Mouse (Mus musculus) stomach, embryonic 15.5 days (tissue): Measurements from ENCODE around the gene Jazf1. TPM values are rescaled to one million over a fixed set of nuclear protein-coding genes. Genes with fewer than 3 reads are reported as not detected.
A peak's percentile ranks its signal among the peaks of the same experiment; 100 is the strongest.

Experiments used
- ATAC-seq: fragments of 200-750 bp; cut with Nextera tagmentation; 2 replicates; pipeline ENCODE4 v1.8.0; 2017; ENCODE audit warnings: low read depth, moderate number of reproducible peaks, moderate TSS enrichment; ENCODE audit not compliant: insufficient read depth, low FRiP score
- H3K27ac ChIP-seq: fragments of 300-500 bp; sonication (generic); 2 replicates; pipeline ENCODE4 v1.5.1; 2015; ENCODE audit warnings: mild to moderate bottlenecking, inconsistent platforms
- H3K27me3 ChIP-seq: fragments of 300-500 bp; sonication (generic); replicated peaks from 2 replicates; pipeline ENCODE4 v1.6.1; 2015; ENCODE audit warnings: inconsistent platforms
- H3K36me3 ChIP-seq: fragments of 300-500 bp; sonication (generic); 2 replicates; pipeline ENCODE4 v1.6.1; 2015; ENCODE audit warnings: inconsistent platforms
- H3K4me1 ChIP-seq: fragments of 300-500 bp; sonication (generic); 2 replicates; pipeline ENCODE4 v1.6.1; 2015; ENCODE audit warnings: inconsistent platforms
- H3K4me2 ChIP-seq: fragments of 300-500 bp; sonication (generic); 2 replicates; pipeline ENCODE4 v1.6.1; 2015; ENCODE audit warnings: mild to moderate bottlenecking, inconsistent platforms
- H3K4me3 ChIP-seq: fragments of 300-500 bp; sonication (generic); replicated peaks from 2 replicates; pipeline ENCODE4 v1.5.1; 2015; ENCODE audit warnings: inconsistent platforms
- H3K9ac ChIP-seq: fragments of 300-500 bp; sonication (generic); 2 replicates; pipeline ENCODE4 v1.6.1; 2015; ENCODE audit warnings: inconsistent platforms
- H3K9me3 ChIP-seq: fragments of 300-500 bp; sonication (generic); 2 replicates; pipeline ENCODE4 v1.6.1; 2016; ENCODE audit warnings: inconsistent platforms
- WGBS: fragments of 180-500 bp; shearing (Covaris S2); methylation state at CpG from one replicate; pipeline ENCODE4 v1.1.7; 2015; 5-methylcytosine and 5-hydroxymethylcytosine counted together
- polyA plus RNA-seq: library from polyadenylated mRNA; unstranded; fragments of >200 nt; fragmentation: Nextera tagmentation; extraction: Ambion mirVana; gene quantifications from 2 replicates; pipeline ENCODE4 v1.2.1, GENCODE M21; 2015

The Jazf1 gene
- polyA plus RNA-seq, 1 experiment from 2014 or later: 7.0 TPM

GRCm38 (mm10) chr6:52797252-52797800, 271.1 kb downstream of the Jazf1 start:
- Histone ChIP-seq H3K4me2 (no peak overlapping the region), H3K9me3 (no peaks in the 10 kb centered on the region), H3K9ac (no peak overlapping the region), H3K36me3 (no peaks in the 10 kb centered on the region), H3K27me3 (no peaks in the 10 kb centered on the region), H3K27ac (no peak overlapping the region), H3K4me3 (no peak overlapping the region), H3K4me1 (peaks cover 23% of the 10 kb centered on the region)
- ATAC-seq: no peak
- 64% methylated on average over 6 of the region's 6 CpGs for WGBS

GRCm38 (mm10) chr6:52796691-52797090, 271.7 kb downstream of the Jazf1 start:
- no peak for ATAC-seq
- H3K27me3 ChIP-seq: no peaks in the 10 kb centered on the region
- H3K4me1 ChIP-seq: peaks cover 18% of the 10 kb centered on the region
- no peak overlapping the region for H3K4me3 ChIP-seq
- no peak overlapping the region for H3K27ac ChIP-seq
- WGBS: 67% methylated on average over 1 of the region's 1 CpGs
- no peak overlapping the region for H3K9ac ChIP-seq
- no peak overlapping the region for H3K4me2 ChIP-seq
- H3K9me3 ChIP-seq: no peaks in the 10 kb centered on the region
- H3K36me3 ChIP-seq: no peaks in the 10 kb centered on the region

- H3K36me3 ChIP-seq: no peaks in the 10 kb centered on the region
- H3K27ac ChIP-seq: peak overlapping the region; percentile 73
- H3K4me1 ChIP-seq: peaks cover 18% of the 10 kb centered on the region
- H3K4me2 ChIP-seq: 0 out of 2 replicates have a peak overlapping the region, but pooled peaks have one; percentile 2
- 67% methylated on average over 9 of the region's 9 CpGs for WGBS
- no peak overlapping the region for H3K4me3 ChIP-seq
- no peaks in the 10 kb centered on the region for H3K9me3 ChIP-seq
- no peaks in the 10 kb centered on the region for H3K27me3 ChIP-seq
- no peak overlapping the region for H3K9ac ChIP-seq
- no peak; the same call in 1 of the 2 replicates for ATAC-seq
Observed at GRCm38 (mm10) chr6:52796035-52796598, 272.3 kb downstream of the Jazf1 start.

DNA sequence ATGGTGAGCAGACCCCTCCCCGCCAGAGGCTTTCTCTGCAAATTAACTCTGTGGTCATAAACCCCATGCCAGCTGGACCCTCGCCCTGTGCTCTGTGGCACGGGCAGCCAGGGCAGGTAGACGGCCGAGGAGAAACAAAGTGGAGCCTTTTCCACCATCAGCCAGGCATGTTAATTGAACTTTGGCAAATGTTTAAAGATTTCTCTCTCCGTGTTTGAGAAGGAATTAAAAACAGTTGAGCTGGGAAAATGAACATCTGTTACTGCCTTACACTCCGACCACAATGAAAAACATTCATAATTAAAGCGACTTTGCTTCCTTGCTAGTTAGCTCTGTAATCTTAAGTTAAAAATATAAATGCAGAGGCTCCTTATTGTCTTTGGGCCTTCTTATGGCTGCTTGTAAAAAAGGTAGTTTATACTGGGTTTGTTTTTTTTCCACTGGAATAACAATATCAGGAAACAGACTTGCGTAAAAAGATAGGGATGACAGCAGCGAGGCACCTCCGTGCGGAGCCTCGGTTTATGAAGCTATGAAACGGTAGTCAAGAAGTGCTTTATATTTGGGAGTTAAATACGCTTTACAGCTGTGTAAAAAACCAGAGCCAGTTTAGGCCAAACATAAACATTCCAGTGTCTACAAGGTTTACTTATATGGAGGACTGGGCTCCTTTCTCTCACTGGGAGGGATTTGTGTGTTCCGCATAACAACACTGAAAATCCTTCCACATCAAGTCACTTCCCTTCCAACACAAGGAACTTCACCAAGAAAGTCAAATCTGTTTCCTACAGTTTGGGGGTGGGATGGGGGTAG, 273.2 kb downstream of the Jazf1 start:
- Histone ChIP-seq H3K27me3 (no peaks in the 10 kb centered on the region), H3K9me3 (no peaks in the 10 kb centered on the region), H3K4me2 (peak overlapping the region; percentile 13; the same call in 1 of the 2 replicates), H3K36me3 (no peaks in the 10 kb centered on the region), H3K27ac (peak overlapping the region; percentile 77), H3K9ac (no peak overlapping the region), H3K4me1 (peaks cover 18% of the 10 kb centered on the region), H3K4me3 (no peak overlapping the region)
- no peak for ATAC-seq
- WGBS: 33% methylated on average over 16 of the region's 16 CpGs

DNA sequence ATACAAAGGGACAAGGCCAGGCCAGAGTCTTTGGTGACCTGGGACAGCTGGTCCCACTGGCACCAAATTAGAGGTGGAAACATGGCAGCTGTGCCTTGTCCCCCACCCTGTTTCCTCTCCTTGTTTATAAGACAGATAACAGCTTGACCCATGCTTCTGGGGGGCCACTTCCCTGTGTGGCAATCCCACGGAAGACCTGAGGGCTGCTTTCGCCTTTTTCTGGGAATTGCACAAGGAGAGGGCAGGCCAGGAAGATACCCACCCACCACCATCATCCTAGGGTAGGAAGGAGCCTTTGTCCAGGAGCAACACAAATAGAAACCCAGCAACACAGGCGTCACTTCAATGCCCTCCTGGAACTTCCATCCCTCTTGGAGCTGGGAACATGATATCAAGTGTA, 276.0 kb downstream of the Jazf1 start:
- H3K9me3 ChIP-seq: no peaks in the 10 kb centered on the region
- H3K27ac ChIP-seq: no peak overlapping the region
- no peak for ATAC-seq
- H3K4me3 ChIP-seq: no peak overlapping the region
- no peak overlapping the region for H3K9ac ChIP-seq
- H3K4me2 ChIP-seq: no peak overlapping the region
- H3K36me3 ChIP-seq: no peaks in the 10 kb centered on the region
- H3K27me3 ChIP-seq: no peaks in the 10 kb centered on the region
- 69% methylated on average over 3 of the region's 3 CpGs for WGBS
- H3K4me1 ChIP-seq: peaks cover 18% of the 10 kb centered on the region

GRCm38 (mm10) chr6:52790781-52791180, 277.6 kb downstream of the Jazf1 start:
- 74% methylated on average over 4 of the region's 4 CpGs for WGBS
- ATAC-seq: no peak
- H3K27me3 ChIP-seq: no peaks in the 10 kb centered on the region

DNA sequence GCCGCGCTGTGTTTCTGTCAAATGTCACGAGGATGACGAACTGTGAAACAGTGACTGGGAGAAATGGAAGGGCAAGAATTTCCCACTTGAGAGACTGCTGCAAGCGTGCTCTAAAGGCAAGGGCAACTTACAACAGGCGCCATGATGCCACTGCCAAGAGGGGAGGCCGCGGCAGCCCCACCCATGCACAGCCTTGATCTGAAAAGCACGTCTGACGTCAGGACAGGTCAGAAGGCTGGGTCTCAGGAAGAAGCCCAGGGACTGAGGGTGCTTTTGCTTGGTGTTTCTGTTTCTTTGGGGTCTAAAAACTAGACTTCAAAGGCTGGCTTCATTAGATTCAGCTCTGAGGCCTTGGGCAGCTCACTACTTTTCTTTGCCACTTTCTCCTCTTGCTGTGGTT, 278.1 kb downstream of the Jazf1 start:
- no peak overlapping the region for H3K4me3 ChIP-seq
- 68% methylated on average over 10 of the region's 10 CpGs for WGBS
- no peak overlapping the region for H3K9ac ChIP-seq
- no peak for ATAC-seq
- no peaks in the 10 kb centered on the region for H3K36me3 ChIP-seq
- no peaks in the 10 kb centered on the region for H3K27me3 ChIP-seq
- no peak overlapping the region for H3K4me2 ChIP-seq
- peaks cover 10% of the 10 kb centered on the region for H3K4me1 ChIP-seq
- no peak overlapping the region for H3K27ac ChIP-seq
- no peaks in the 10 kb centered on the region for H3K9me3 ChIP-seq

More at GRCm38 (mm10) chr6:52790781-52791180, 277.6 kb downstream of the Jazf1 start:
- Histone ChIP-seq H3K9ac (no peak overlapping the region), H3K27ac (no peak overlapping the region), H3K4me2 (no peak overlapping the region), H3K4me3 (no peak overlapping the region), H3K4me1 (peaks cover 15% of the 10 kb centered on the region), H3K9me3 (no peaks in the 10 kb centered on the region), H3K36me3 (no peaks in the 10 kb centered on the region)

- ATAC-seq: no peak
- 82% methylated on average over 5 of the region's 5 CpGs for WGBS
- no peaks in the 10 kb centered on the region for H3K27me3 ChIP-seq
Observed at GRCm38 (mm10) chr6:52779546-52779945, 288.9 kb downstream of the Jazf1 start.

GRCm38 (mm10) chr6:52778523-52778922, 289.9 kb downstream of the Jazf1 start:
- no peaks in the 10 kb centered on the region for H3K9me3 ChIP-seq
- no peak overlapping the region for H3K4me3 ChIP-seq
- ATAC-seq: no peak
- H3K27ac ChIP-seq: no peak overlapping the region
- WGBS: 86% methylated on average over 5 of the region's 5 CpGs
- H3K9ac ChIP-seq: no peak overlapping the region
- H3K4me2 ChIP-seq: no peak overlapping the region
- H3K36me3 ChIP-seq: no peaks in the 10 kb centered on the region
- no peaks in the 10 kb centered on the region for H3K27me3 ChIP-seq
- no peaks in the 10 kb centered on the region for H3K4me1 ChIP-seq

More at GRCm38 (mm10) chr6:52779546-52779945, 288.9 kb downstream of the Jazf1 start:
- no peak overlapping the region for H3K27ac ChIP-seq
- no peaks in the 10 kb centered on the region for H3K36me3 ChIP-seq
- no peak overlapping the region for H3K4me3 ChIP-seq
- H3K4me1 ChIP-seq: no peaks in the 10 kb centered on the region
- no peak overlapping the region for H3K9ac ChIP-seq
- no peak overlapping the region for H3K4me2 ChIP-seq
- H3K9me3 ChIP-seq: no peaks in the 10 kb centered on the region

- WGBS: 91% methylated on average over 8 of the region's 8 CpGs
- no peaks in the 10 kb centered on the region for H3K9me3 ChIP-seq
Observed at GRCm38 (mm10) chr6:52777034-52777433, 291.4 kb downstream of the Jazf1 start.

DNA sequence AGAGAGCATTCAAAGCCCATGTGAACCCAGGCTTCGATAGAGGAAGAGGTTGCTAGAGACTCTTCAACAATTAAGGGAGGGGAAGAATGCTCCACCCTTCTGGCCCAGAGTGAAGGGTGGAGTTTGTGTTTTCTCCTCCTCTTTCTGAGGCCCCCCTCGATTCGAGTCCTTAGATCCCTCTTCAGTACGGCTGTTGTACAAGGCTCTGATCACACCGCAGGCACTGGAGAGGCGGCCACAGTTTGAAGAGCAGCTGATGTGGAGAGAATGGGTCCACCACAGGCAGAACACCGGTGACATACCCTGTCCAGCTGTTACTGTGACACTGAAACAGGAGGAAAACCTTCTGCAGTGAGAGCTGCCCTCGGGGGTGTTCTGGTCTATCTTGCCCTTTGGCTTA, 292.5 kb downstream of the Jazf1 start:
- Histone ChIP-seq H3K9ac (no peak overlapping the region), H3K4me2 (no peak overlapping the region), H3K4me1 (no peaks in the 10 kb centered on the region), H3K27ac (no peak overlapping the region), H3K27me3 (no peaks in the 10 kb centered on the region), H3K4me3 (no peak overlapping the region), H3K36me3 (no peaks in the 10 kb centered on the region), H3K9me3 (no peaks in the 10 kb centered on the region)
- no peak for ATAC-seq
- WGBS: 82% methylated on average over 8 of the region's 8 CpGs

More at GRCm38 (mm10) chr6:52777034-52777433, 291.4 kb downstream of the Jazf1 start:
- ATAC-seq: no peak
- Histone ChIP-seq H3K4me2 (no peak overlapping the region), H3K9ac (no peak overlapping the region), H3K4me3 (no peak overlapping the region), H3K27ac (no peak overlapping the region), H3K36me3 (no peaks in the 10 kb centered on the region), H3K4me1 (no peaks in the 10 kb centered on the region), H3K27me3 (no peaks in the 10 kb centered on the region)

DNA sequence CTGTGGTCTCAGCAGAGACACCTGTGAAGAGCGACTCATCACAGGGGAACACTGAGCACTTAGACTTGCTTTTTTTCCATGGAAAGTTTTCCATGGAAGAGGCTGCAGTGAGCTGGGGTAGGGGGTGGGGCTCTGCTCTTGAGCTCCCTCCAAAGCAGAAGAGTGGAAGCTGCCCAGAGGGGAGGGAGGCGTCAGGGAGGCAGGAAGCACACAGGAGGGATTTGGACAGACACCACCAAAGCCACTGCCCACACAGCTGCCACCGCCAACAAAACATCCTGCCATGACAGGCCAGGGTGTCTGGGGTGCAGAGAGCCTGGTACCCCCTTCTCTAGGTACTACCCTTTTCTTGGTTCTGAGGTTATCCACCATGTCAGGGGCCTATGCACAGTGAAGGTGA, 293.1 kb downstream of the Jazf1 start:
- H3K4me2 ChIP-seq: no peak overlapping the region
- H3K27me3 ChIP-seq: no peaks in the 10 kb centered on the region
- ATAC-seq: no peak
- no peaks in the 10 kb centered on the region for H3K36me3 ChIP-seq
- no peak overlapping the region for H3K4me3 ChIP-seq
- H3K27ac ChIP-seq: no peak overlapping the region
- no peaks in the 10 kb centered on the region for H3K9me3 ChIP-seq
- H3K4me1 ChIP-seq: no peaks in the 10 kb centered on the region
- no peak overlapping the region for H3K9ac ChIP-seq
- WGBS: 75% methylated on average over 3 of the region's 3 CpGs
